Mouse (Mus musculus): ENCODE measurements at regions not wholly inside any gene's neighbourhood (a gene's known extent, or its start where the extent isn't known, plus 50 kb on each side); places are given as distances from the start of the nearest gene placed in this dataset.

- Histone ChIP-seq H3K36me3 (replicated peaks) (no peaks in the 10 kb centered on the region), H3K9me3 (replicated peaks) (peaks cover 28% of the 10 kb centered on the region), H3K4me1 (ENCODE audit: insufficient read depth, low read depth, low read length) (no peaks in the 10 kb centered on the region), H3K27me3 (ENCODE audit: insufficient read depth, low read length) (no peaks in the 10 kb centered on the region), H3K4me3 (ENCODE audit: low read depth, low read length) (no peak overlapping the region)
- DNase-seq (ENCODE audit: low spot score), result no peak
- ATAC-seq (ENCODE audit: extremely low read depth, insufficient number of reproducible peaks, low FRiP score, poor library complexity, severe bottlenecking), result no peak
- TF ChIP-seq POLR2AphosphoS5 (IDR thresholded peaks at IDR 0.05; ENCODE audit: insufficient replicate concordance, low read depth, low read length), result no peak
- TF ChIP-seq GATA1 (IDR thresholded peaks at IDR 0.05; ENCODE audit: borderline replicate concordance, low read length), result no peak
- TF ChIP-seq CTCF (IDR thresholded peaks at IDR 0.05; ENCODE audit: low read depth, low read length), result no peak
- TF ChIP-seq TAL1 (conservative IDR thresholded peaks at IDR 0.05; ENCODE audit: low read depth, low read length), result no peak
- no peak for TF ChIP-seq GATA2 (IDR thresholded peaks at IDR 0.05; ENCODE audit: borderline replicate concordance, low read depth, low read length)
Observed at GRCm38 (mm10) chr10:118722671-118723070, 147.3 kb downstream of the Dyrk2 start.

- DNase-seq (ENCODE audit: low spot score), result no peak
- Histone ChIP-seq H3K36me3 (replicated peaks) (no peaks in the 10 kb centered on the region), H3K4me1 (ENCODE audit: insufficient read depth, low read depth, low read length) (no peaks in the 10 kb centered on the region), H3K4me3 (ENCODE audit: low read depth, low read length) (no peak overlapping the region), H3K27me3 (ENCODE audit: insufficient read depth, low read length) (no peaks in the 10 kb centered on the region), H3K9me3 (replicated peaks) (peaks cover 35% of the 10 kb centered on the region)
- no peak for TF ChIP-seq GATA2 (IDR thresholded peaks at IDR 0.05; ENCODE audit: borderline replicate concordance, low read depth, low read length)
- TF ChIP-seq POLR2AphosphoS5 (IDR thresholded peaks at IDR 0.05; ENCODE audit: insufficient replicate concordance, low read depth, low read length), result no peak
- TF ChIP-seq CTCF (IDR thresholded peaks at IDR 0.05; ENCODE audit: low read depth, low read length), result no peak
- no peak for ATAC-seq (ENCODE audit: extremely low read depth, insufficient number of reproducible peaks, low FRiP score, poor library complexity, severe bottlenecking)
Observed at GRCm38 (mm10) chr10:118736093-118736492, 133.9 kb downstream of the Dyrk2 start.

- Histone ChIP-seq H3K36me3 (replicated peaks) (no peaks in the 10 kb centered on the region), H3K4me1 (ENCODE audit: insufficient read depth, low read depth, low read length) (no peaks in the 10 kb centered on the region), H3K27me3 (ENCODE audit: insufficient read depth, low read length) (no peaks in the 10 kb centered on the region), H3K4me3 (ENCODE audit: low read depth, low read length) (no peak overlapping the region), H3K9me3 (replicated peaks) (peaks cover 41% of the 10 kb centered on the region)
- ATAC-seq (ENCODE audit: extremely low read depth, insufficient number of reproducible peaks, low FRiP score, poor library complexity, severe bottlenecking), result no peak
- TF ChIP-seq POLR2AphosphoS5 (IDR thresholded peaks at IDR 0.05; ENCODE audit: insufficient replicate concordance, low read depth, low read length) (no peak), CTCF (IDR thresholded peaks at IDR 0.05; ENCODE audit: low read depth, low read length) (no peak), TAL1 (conservative IDR thresholded peaks at IDR 0.05; ENCODE audit: low read depth, low read length) (no peak), GATA1 (IDR thresholded peaks at IDR 0.05; ENCODE audit: borderline replicate concordance, low read length) (no peak), GATA2 (IDR thresholded peaks at IDR 0.05; ENCODE audit: borderline replicate concordance, low read depth, low read length) (no peak)
- DNase-seq (ENCODE audit: low spot score), result no peak
Observed at GRCm38 (mm10) chr10:118737064-118737463, 132.9 kb downstream of the Dyrk2 start.

- Histone ChIP-seq H3K4me3 (ENCODE audit: low read depth, low read length) (no peak overlapping the region), H3K4me1 (ENCODE audit: insufficient read depth, low read depth, low read length) (no peaks in the 10 kb centered on the region), H3K9me3 (replicated peaks) (peaks cover 54% of the 10 kb centered on the region), H3K27me3 (ENCODE audit: insufficient read depth, low read length) (no peaks in the 10 kb centered on the region), H3K36me3 (replicated peaks) (no peaks in the 10 kb centered on the region)
- ATAC-seq (ENCODE audit: extremely low read depth, insufficient number of reproducible peaks, low FRiP score, poor library complexity, severe bottlenecking) (no peak), DNase-seq (ENCODE audit: low spot score) (no peak)
- TF ChIP-seq TAL1 (conservative IDR thresholded peaks at IDR 0.05; ENCODE audit: low read depth, low read length) (no peak), GATA1 (IDR thresholded peaks at IDR 0.05; ENCODE audit: borderline replicate concordance, low read length) (no peak), GATA2 (IDR thresholded peaks at IDR 0.05; ENCODE audit: borderline replicate concordance, low read depth, low read length) (no peak), POLR2AphosphoS5 (IDR thresholded peaks at IDR 0.05; ENCODE audit: insufficient replicate concordance, low read depth, low read length) (no peak)
Observed at GRCm38 (mm10) chr10:118739849-118740481, 130.0 kb downstream of the Dyrk2 start.

- no peak for ATAC-seq (ENCODE audit: extremely low read depth, insufficient number of reproducible peaks, low FRiP score, poor library complexity, severe bottlenecking)
- H3K36me3 ChIP-seq (replicated peaks), result no peaks in the 10 kb centered on the region
- no peak for DNase-seq (ENCODE audit: low spot score)
- H3K27me3 ChIP-seq (ENCODE audit: insufficient read depth, low read length), result no peaks in the 10 kb centered on the region
- peaks cover 42% of the 10 kb centered on the region for H3K9me3 ChIP-seq (replicated peaks)
- H3K4me3 ChIP-seq (ENCODE audit: low read depth, low read length), result no peak overlapping the region
- TF ChIP-seq GATA2 (IDR thresholded peaks at IDR 0.05; ENCODE audit: borderline replicate concordance, low read depth, low read length) (no peak), TAL1 (conservative IDR thresholded peaks at IDR 0.05; ENCODE audit: low read depth, low read length) (no peak), CTCF (IDR thresholded peaks at IDR 0.05; ENCODE audit: low read depth, low read length) (no peak), GATA1 (IDR thresholded peaks at IDR 0.05; ENCODE audit: borderline replicate concordance, low read length) (no peak), POLR2AphosphoS5 (IDR thresholded peaks at IDR 0.05; ENCODE audit: insufficient replicate concordance, low read depth, low read length) (no peak)
- H3K4me1 ChIP-seq (ENCODE audit: insufficient read depth, low read depth, low read length), result no peaks in the 10 kb centered on the region
Observed at GRCm38 (mm10) chr10:118743831-118744230, 126.2 kb downstream of the Dyrk2 start.

- DNase-seq (ENCODE audit: low spot score), result no peak
- ATAC-seq (ENCODE audit: extremely low read depth, insufficient number of reproducible peaks, low FRiP score, poor library complexity, severe bottlenecking), result no peak
- no peaks in the 10 kb centered on the region for H3K4me1 ChIP-seq (ENCODE audit: insufficient read depth, low read depth, low read length)
- TF ChIP-seq CTCF (IDR thresholded peaks at IDR 0.05; ENCODE audit: low read depth, low read length), result no peak
- TF ChIP-seq GATA1 (IDR thresholded peaks at IDR 0.05; ENCODE audit: borderline replicate concordance, low read length), result no peak
- no peak for TF ChIP-seq GATA2 (IDR thresholded peaks at IDR 0.05; ENCODE audit: borderline replicate concordance, low read depth, low read length)
- no peak for TF ChIP-seq TAL1 (conservative IDR thresholded peaks at IDR 0.05; ENCODE audit: low read depth, low read length)
- TF ChIP-seq POLR2AphosphoS5 (IDR thresholded peaks at IDR 0.05; ENCODE audit: insufficient replicate concordance, low read depth, low read length), result no peak
- no peaks in the 10 kb centered on the region for H3K36me3 ChIP-seq (replicated peaks)
- peaks cover 44% of the 10 kb centered on the region for H3K9me3 ChIP-seq (replicated peaks)
- no peaks in the 10 kb centered on the region for H3K27me3 ChIP-seq (ENCODE audit: insufficient read depth, low read length)
- no peak overlapping the region for H3K4me3 ChIP-seq (ENCODE audit: low read depth, low read length)
Observed at GRCm38 (mm10) chr10:118746719-118747395, 123.2 kb downstream of the Dyrk2 start.

All from G1E (cell line).